Mouse (Mus musculus) 3T3-L1 (cell line): ENCODE measurements at regions not wholly inside any gene's neighbourhood (a gene's known extent, or its start where the extent isn't known, plus 50 kb on each side); places are given as distances from the start of the nearest gene placed in this dataset.

Experiments
- DNase-seq: peaks from one replicate; pipeline ENCODE4 v3.0.0-alpha.2; 2015; ENCODE audit warnings: low read depth, low spot score

DNA sequence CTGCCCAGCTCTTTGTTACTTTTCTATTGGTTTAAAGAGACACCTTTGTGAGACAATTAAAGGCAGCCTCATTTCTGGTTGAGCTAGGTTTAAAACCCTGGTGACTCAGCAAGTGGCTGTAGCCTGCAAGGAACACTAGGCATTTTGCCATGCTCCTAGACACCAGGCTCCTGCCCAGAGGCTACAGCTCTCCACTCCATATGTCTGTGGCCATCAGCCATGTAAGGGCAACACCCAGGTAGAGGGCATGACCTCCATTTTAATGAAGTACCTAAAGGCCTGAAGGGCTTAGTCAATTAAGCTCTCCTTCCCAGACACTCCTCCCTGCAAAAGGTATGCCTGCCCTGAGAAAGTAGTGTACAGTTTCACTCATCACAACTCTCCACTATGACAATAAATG is 130.9 kb downstream of the Bod1 start:
- DNase-seq = peak; percentile 68

DNA sequence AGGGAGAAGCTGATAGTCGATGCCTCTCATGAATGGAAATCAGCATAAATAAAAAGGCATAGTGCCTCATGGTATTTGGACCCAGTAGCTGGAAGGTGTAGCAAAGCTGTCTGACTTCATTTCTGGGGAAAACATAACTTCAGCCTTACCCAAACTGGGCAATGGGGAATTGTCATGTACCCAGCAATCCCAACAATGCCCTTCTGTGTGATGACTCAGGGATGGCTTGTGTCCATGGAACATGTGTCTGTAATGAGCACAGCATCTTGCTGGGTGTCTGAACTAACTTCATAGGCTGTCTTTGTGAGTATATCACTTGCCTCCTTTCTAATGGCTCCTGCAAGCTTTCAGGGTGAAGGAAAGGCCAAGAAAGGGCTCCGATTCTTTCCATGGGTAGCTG is 140.3 kb downstream of the Bod1 start:
- DNase-seq = peak; percentile 71

DNA sequence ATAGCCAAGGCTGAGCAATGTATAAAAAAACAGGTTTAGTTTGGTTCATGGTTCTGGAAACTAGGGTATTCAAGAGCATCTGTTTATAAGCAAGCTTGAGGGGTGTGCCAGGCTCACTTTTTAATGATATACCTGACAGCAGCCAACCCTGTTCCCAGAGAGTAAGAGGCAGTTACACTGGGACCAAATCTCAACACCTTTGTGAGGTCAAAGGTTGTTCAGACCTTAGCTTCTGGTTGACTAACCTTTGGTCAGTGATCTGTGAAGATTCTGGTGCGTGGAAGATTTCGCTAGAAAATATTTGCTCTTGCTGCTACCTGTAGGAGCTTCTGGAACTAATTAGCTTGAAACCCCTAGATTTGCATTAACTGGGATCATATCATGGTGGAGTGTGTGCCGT is 140.8 kb downstream of the Bod1 start:
- DNase-seq = no peak

DNA sequence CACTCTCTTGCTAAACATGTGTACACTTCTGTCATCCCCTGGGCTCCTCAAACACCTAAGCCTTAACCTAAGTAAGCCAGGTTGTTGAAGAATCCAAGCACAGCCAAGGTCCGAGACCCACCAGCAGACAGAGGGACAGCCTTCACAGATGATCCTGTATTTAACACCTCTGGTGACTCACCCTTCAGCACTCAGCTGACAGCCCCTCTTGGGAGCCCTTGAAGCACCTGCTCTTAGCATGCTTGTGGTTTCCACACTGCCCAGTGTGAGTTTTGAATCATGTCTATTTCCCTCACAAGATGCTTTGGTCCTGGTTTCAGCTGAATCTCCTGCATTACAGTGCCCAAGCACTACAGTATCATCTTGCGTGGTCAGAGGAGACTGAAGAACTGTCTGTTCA is 142.0 kb downstream of the Bod1 start:
- DNase-seq = no peak

DNA sequence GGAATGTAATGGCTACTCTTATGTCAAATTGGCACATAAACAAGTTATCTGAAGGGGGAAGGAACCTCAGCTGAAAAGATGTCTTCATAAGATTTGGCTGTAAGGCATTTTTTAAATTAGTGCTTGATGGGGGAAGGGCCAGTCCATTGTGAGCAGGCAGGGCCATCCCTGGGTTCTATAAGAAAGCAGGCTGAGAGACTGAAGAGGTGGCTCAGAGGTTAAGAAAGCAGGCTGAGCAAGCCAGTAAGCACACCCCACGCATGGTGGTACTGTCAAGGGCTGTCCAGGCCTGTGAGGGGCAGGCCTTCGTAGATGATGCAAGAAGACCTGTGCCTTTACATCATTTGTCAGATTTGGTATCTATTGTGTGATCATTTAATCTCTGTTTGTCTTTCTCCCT is 147.0 kb downstream of the Bod1 start:
- no peak for DNase-seq

DNA sequence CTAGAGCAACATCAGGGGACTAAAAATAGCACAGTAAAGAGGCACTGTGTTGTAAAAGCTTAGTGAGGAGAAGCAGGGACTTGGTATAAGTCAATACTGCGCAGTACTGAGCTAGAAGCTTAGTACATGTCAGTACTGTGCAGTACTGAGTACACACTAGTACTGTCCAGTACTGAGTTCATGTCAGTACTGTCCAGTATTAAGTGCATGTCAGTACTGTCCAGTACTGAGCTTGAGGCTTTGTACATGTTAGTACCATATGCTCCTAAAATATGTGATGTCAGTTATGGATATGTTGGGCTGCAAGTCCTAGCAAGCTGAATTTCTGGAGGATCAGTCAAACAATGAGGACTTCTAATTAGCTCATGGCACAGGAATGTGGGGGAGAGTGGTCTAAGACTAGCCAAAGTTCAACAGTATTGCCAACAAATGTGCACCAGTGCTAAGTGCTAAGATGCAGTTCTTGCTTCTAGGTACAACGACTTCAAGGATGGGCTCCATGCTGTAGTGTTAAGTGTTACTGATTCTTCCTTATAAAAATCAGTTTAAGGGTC is 147.5 kb downstream of the Bod1 start:
- peak; percentile 55 for DNase-seq

DNA sequence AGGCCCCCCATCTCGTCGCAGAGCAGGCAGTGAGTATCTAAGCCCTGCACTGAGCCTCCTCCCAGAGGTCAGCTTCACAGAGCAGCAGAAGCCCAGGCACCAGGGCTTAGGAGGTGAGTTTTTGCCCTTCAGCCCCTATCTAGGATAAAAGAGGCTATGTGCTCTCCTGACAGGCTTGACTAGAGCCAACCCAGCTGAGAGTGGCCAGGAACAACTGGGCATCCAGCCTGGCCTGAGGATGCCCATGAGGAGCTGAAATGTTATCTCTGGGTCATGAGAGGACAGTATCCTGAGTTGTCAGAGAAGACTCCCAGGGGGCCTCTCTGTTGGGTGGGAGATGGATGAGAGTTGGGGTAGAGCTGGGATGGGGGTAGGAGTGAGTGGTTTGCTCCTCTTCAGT is 149.6 kb downstream of the Bod1 start:
- DNase-seq = no peak

DNA sequence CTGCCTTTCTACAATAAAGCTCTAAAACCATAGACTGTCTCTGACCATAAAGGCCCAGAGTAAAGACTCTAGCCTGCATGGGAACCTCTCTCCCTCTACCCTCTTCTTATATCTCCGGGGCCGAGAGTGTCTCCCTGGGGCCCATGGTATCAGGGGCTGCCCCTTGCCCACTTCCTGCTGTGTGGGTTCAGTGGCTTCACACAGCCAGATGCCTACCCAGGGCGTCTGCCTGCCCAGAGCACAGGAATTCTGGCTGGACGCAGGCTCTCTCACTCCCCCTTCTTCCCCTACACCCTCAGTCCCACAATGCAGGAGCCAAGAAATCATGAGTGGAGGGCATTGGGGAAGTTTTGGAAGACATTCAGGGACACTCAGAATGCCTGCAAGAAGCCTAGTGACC is 150.8 kb downstream of the Bod1 start:
- DNase-seq = no peak

DNA sequence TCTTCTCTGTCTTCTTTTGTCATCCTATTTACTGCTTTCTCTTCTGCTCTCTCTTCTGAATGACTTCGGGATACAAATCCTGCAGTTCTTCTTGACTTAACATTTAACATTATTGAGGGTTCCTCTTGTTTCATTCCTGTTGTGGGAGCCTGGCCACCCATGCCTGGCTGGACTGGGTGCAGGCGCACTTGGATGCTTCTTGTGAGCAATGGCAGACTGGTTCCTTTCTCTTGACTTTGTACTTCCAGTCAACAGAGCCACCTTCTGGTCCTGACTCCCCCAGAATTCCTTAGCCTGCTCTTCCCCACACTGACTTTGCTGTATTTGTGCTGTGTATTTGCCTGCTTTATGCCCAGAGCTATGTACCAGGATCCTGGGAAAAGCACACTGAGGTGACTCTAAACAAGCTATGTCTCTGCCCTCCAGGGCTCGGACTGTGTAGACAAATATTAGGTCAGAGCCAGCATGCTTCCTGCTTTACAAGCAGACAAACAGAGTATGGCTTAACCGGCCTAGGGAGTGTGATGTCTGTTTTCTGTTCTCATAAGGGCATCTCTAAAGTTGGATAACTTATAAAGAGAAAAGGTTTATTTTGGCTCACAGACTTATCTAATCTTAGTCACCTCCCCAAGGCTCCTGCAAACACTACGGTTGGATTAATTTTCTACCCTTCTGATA is 133.5 kb upstream of the Stc2 start:
- DNase-seq = no peak

DNA sequence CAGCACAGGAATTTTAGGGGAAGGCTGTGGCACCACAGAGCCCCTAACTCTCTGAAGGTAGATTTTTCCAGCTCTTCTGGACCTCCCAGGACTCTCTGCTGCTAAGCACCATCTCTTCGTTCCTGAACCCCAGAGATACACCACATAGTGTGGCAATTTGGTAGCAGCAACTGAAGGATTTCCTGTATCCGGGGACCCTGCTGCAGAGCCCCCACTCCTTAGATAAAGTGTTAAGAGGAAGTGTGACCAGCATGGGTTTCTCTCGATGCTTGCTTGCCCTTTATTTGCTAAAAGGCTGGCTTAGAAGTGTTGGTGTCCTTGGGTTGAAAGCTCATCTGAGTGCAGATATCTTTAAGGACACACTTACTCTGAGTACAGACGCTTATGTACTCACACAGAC is 115.6 kb upstream of the Stc2 start:
- DNase-seq = no peak

DNA sequence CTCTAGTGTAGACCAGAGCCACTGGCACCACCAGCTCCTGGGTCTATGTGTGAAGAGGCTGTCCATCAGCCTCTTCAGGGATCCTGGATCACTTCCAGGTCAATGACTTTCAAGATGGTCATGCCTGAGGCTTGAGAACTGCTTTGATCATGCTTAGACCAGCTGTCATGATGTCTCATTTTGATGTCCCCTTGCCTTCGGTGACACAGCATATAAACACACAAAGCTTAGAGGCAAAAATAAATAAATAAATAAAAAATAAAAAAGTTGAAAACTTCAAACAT is 111.1 kb upstream of the Stc2 start:
- DNase-seq = no peak

DNA sequence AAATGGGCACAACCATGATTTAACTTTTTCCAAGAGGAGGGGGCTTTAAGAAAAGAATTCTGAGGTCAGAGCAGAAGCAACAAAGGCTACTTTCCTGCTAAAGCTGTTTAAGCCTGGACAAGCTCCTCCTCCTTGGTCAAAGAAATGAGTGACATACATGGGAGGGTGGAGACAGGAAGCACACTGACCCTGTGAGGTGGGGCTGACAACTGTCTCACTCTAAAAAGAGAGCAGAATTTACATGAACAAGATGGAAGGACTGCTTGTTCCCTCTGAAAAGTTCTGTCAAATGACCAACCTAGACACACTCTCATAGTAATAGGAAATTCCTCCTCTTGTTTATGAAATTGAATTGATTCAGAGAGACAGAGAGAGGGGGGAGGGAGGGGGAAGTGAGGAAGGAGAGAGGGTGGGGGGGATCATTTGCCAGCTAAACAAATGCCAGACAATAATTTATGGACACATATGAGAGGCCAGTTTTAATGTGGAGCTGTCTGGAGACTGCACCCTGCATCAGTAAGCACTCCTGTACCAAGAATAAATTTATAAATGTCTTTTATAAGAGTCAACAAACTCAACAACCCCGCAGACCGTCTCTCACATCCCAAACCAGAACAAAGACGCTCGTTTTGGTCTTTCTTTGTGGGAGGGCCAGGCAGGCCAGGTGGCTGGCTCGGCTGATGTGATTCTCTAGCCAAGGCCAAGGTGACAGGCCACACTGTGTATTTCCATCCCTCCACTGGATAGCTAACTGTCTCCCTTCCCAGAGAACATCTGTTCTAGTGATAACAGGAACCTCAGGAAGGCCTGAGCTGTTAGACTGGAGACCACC is 110.6 kb upstream of the Stc2 start:
- no peak for DNase-seq

DNA sequence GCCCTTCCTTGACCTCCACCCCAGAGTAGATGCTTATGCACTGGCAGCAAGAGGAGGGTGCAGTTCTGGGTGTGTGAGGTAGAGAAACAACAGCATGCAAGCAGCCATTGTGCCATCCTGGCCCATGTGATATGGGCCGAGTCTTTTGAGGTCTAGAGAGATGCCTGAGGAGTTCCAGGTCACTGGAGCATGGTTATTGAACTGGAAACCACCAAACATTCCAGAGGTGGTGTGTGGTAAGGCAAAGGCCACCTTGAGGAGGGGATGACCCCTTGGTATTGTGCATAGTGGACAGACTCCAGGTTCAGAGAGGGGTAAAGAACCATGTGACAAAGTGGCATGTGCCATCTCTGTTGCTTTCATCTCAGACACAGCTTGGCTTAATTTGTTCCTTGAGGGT is 107.9 kb upstream of the Stc2 start:
- no peak for DNase-seq

DNA sequence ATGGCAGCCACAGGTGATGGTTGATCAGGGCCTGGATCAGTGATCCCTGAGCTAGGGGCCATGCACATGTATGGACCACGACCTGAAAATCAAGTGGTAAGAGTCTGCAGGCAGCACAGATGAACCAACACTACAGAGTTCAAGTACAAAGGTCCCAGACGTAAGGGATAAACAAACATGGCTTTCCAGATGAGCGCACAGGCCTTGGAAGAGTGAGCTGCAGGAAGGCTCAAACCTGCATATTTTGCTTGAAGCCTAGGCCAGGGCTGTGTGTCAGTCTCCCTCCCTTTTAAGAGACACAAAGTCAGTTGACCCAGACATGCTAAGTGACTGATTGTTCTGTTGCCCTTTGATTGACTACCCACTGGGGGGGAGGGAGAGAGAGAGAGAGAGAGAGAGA is 107.2 kb upstream of the Stc2 start:
- no peak for DNase-seq

DNA sequence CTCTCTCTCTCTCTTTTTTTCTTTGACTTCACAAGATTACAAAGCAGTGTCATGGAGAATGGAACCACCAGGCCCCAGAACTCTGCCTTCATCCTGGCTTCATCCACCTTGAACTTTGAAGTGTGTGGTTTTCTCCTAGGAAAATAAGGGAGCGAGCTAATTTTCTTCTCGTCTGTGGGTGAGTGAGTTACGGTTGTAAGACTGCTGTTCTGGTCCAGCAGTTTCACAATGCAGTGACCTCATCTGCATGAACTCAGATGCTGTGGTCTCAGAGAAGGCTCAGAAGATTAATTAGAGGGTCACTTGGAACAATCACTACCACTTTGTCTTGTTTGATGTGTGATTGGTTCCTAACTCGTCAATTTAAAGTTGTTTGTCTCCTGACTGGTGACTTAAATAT is 103.1 kb upstream of the Stc2 start:
- DNase-seq = no peak

DNA sequence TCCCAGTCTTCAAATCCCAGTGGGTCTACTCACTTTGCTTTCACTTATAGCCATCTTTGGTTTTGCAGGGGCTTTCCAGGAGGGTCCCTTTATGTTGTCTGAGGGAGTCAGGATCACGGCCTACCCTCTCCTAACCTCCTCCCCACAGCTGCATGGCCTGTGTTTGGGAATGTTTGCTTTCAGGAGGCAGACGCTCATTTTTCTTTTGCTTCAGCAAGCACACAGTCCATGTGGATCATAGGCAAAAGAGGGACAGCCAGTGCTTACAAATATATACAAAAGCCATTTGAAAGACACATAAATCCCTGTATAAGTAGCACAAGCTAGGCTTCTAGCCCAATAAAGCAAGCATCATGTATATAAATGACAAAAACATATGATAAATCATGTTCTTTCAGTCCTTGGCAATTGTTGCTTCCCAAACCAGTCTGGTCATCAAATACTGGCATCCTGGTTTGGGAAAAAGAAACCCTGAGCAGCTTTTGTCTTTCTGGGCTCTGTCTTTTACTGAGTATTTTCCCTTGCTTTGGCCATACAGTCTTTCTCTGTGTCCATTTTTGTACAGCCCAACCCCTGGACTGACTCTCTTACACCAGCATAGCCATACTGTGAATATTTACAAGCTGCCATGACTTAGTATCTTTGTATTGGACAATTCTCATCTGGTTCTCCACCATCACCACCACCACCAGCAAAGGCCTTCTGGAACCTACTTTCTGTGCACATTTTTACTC is 101.0 kb upstream of the Stc2 start:
- DNase-seq = no peak

DNA sequence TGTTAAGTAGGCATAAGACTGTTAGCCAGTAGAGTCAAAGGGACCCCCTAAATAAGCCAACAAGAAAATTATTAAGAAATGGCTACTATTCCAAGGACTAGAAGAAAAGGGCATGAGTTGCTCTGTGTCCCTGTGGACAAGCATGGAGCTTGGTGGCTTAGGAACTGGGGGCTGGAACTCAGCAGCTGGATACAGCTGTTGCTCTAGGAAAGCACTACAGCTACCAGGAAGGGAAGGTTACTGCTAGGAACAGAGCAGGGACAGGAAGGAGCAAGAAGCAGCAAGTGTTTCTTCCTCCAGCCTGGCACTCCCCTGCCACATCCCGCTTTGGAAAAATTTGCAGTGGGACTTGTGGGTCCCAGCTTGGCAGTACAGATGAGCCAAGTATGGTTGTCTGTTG is 95.0 kb upstream of the Stc2 start:
- DNase-seq = no peak

DNA sequence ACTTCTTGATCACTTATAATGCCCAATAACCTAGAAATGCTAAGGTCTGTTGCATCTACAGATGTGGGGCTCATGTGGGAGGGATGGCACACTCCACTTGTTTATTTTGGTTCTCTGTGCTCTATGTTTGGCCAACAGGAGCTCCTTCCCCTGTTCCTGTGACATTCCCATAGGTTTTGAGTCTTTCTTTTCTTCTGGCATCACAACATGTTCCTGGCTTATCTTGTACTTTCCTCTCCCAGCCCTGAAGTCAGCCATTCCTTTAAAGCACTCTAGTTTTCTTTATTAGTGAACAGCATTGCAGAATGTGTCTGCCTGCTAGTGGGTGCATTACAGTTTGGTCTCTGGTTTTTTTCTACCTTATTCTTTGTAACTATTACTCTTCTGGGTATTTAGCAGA is 92.6 kb upstream of the Stc2 start:
- no peak for DNase-seq

DNA sequence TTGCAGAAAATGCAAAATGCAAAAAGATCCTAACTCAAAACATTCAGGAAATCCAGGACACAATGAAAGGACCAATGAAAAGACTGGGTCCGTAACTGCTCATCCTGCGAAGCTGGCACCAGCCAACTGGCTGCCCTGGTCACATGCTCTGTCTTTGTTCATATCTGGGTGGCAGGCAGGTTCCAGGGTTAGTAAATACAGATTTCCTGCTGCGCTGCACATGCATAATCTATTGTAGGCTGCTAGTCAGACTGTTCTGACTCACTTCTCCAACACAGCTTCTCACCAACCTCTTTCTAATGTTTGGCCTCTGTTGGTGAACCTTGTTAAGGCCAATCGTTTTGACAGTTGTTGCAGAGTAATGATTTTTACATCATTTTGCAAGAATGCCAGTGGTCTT is 92.0 kb upstream of the Stc2 start:
- DNase-seq = no peak

DNA sequence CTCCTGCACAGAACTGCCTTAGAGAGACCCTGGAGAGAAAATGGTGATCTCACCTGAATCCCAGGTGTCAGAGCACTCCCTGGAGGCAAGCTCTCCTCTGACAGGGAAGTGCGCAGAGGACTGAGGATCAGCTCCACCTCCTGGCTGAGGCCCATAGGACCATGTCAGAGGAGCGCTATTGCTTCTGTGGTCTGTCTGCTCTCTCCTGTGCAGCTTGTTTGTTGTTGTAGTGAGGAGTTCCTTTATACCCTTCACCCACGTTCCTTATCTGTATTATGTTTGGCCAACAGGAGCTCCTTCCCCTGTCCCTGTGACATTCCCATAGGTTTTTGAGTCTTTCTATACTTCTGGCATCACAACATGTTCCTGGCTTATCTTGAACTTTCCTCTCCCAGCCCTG is 91.5 kb upstream of the Stc2 start:
- DNase-seq = no peak

DNA sequence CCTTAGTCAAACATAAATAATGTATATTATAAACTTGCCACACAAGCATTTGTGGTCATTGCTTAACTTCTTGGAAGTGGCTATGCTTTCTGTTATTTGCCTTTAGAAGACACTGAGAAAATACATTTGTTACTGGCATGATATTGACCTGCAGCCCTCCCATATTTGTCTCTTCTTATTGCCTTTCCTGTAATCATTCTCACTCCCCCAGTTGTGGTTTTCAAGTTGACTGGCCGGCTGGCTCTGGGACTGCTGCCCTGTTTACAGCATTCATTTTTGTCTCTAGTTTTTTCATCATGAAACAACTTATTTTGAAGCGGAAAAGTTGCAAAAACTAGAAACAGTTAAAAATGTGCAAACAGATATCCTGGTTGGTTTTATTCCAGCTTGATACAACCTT is 57.5 kb upstream of the Stc2 start:
- DNase-seq = no peak
